Mouse (Mus musculus): Measurements from ENCODE around the gene Cers5. TPM values are rescaled to one million over a fixed set of nuclear protein-coding genes. Genes with fewer than 3 reads are reported as not detected.
"Not testable (repeated sequence)": the region's sequence is repeated elsewhere in the genome, so short reads cannot be mapped to it uniquely, and the experiment has no call there.

Cers5 gene
- total RNA-seq (2015), result 64.6 and 75.6 TPM in 2 replicates
- total RNA-seq (2017), result 42.3 and 45.3 TPM in 2 replicates

DNA sequence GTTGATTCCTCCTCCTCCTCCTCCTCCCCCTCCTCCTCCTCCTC, at the start of gene Cers5:
TSS of gene Cers5 (minus strand) at position 5 of the 44 bp plus-strand sequence.
- ATAC-seq (ENCODE audit: poor library complexity, severe bottlenecking), result not testable (repeated sequence)

DNA sequence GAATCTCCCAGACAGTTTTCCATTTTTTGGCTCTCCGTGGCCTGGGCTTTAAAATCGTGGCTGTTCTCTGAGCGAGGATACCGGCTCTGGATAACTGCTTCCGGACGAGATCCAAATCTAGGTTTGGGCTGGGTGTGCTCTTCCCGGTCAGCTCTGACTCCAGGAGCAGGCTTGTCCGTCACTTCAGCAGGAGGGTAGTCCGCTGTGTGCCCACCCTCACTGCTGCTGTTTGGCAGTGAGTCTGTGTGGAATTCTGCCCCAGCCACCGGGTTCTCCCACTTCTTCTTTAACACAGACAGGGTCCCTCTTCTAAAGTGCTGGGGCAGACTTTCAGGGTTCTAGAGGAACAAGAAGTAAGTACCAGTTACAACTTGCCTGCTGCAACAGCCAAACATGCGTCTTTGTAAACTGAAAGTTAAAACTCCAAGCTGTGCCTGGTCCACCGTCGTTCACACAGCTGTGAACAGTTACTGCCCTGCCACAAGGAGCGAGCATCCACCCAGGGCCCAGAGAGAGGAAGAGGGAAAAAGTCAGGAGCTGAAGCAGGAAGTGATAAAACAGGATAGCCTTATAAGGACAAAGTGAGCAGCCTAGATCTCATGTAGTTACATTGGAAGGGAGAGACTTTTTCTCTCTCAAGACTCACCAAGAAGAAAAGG, 47.1 kb upstream of the Cers5 start:
- peak; percentile 70 for ATAC-seq (ENCODE audit: poor library complexity, severe bottlenecking)

DNA sequence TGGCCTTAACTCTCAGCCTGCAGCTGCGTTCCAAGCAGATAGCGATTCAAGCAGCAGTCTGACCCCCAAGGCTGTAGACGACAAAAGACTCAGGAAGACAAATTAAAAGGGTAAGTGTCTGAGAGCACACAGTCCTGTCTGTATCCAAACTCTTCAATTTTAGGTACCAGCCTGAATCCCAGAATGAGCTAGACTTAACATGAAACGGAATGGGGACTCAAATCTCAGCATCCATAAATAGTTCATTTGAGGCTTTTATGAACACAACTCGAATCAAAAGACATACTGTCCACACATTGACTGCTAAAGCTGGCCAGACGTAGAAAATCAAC, 46.4 kb upstream of the Cers5 start:
- ATAC-seq (ENCODE audit: poor library complexity, severe bottlenecking), result no peak

DNA sequence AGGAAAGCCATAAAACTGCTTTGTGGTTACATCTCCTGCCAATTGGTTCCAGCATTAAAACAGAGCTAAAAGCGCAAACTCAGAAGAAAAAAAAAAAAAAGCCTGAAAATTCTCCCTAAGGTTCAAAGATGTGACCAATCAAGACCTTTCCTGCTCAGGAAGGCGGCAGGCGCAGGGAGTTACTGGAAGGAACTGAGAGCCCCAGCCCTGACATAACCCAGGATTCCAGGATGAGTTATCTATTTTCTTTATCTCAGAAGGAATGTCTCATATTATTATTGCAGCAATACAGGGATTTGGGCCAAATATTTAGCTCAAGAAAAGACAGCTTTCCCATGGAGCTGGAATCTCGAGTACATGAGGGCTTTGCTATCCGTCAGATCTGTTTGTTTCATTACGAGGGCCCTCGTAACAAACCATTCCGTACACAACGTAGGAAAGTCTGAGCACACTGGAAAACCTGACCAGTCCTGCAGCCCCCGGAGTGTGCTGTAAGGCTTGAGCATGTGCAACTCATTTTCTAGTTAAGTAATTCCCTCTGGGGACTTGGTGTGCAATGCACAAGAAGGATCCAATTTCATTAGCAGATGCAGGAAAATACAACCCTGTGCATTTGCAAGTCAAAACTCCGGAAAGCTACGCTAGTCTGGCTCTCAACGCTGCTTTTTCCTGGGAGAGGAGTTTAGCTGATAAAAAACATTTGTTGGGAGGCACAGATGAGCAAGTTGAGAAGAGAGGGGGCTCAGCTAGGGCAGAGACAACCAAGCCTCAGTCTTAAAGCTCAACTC, 45.8 kb upstream of the Cers5 start:
- ATAC-seq (ENCODE audit: poor library complexity, severe bottlenecking), result no peak

DNA sequence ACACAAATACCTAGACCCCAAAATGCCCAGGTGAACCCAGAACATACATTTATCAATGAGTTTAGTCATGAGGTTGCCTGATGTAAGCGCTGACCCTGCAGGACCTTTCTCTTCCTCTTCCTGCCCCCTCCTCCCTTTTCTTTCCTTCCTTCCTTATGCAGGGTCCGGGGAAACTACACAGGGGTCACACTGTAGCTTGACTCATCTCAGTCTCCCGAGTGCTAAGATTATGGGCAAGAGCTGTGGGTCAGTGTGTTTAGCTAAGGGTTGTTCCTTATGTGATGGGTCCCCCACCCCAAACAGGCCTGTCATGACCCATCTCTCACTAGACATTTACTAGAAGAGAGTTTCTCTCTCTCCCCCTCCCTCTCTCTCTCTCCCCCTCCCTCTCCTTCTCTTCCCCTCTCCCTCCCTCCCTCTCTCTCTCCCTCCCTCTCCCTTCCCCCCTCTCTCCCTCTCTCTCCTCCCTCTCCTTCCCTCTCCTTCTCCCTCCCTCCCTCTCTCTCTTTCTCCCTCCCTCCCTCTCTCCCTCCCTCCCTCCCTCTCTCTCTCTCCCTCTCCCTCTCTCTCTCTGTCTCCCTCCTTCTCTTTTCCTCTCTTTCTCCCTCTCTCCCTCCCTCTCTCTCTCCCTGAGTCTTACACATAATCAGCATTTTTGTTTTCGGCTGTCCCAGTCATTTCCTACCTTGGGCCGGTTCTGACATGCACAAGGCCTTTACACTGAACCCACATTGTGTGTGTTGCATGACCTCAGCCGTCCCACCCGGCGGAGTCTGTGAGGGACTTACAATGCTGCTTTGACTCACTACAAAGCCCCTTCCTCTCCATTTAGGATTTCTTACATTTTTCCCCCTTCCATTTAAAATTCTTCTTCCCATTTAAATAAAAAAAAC, 44.9 kb upstream of the Cers5 start:
- ATAC-seq (ENCODE audit: poor library complexity, severe bottlenecking), result no peak

DNA sequence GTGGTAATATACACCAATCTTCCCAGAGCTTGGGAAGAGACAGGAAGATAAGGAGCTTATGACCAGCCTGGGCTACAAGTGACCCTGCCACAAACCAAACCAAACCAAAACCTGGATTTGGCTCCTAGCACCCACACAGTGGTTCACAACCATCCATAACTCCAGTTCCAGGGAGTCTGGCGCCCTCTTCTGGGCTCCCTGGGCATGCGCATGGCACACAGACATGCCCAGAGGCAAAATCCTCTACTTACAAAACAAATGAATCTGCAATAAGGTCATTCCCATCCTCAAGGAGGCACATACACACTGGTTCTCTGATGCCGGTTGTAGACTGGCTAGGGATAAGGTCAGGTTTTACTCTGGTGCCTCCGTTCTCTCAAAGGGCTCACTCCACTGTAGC, 43.3 kb upstream of the Cers5 start:
- ATAC-seq (ENCODE audit: poor library complexity, severe bottlenecking), result no peak

DNA sequence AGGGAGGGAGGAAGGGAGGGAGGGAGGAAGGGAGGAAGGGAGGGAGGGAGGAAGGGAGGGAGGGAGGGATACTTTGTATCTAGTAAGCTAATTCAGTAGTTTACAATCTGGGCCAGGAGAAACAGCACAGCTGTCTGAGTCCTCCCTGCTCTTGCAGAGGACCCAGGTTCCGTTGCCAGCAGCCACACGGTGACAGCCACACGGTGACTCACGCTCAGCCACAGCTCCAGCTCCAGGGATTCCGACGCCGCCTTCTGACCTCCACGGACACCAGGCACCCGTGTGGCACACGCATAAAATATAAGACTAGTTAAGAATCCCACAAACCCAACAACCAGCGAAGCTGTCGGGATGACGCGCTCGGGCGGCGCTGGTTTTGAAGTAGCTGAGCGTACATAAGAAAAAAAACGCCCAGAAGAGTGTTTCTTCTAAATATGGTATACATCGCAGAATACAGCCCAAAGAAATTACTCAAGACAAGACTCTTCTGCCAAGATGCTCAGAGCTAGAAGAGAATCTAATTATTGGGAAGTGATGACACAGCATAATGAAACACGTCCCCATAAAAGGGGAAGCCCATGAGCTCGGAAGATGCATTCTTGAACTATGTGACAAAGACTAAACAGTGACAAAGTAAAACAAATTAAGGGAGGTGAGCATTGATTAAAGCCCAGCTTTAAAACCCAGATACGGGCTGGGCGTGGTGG, 42.0 kb upstream of the Cers5 start:
- peak; percentile 88 for ATAC-seq (ENCODE audit: poor library complexity, severe bottlenecking)

DNA sequence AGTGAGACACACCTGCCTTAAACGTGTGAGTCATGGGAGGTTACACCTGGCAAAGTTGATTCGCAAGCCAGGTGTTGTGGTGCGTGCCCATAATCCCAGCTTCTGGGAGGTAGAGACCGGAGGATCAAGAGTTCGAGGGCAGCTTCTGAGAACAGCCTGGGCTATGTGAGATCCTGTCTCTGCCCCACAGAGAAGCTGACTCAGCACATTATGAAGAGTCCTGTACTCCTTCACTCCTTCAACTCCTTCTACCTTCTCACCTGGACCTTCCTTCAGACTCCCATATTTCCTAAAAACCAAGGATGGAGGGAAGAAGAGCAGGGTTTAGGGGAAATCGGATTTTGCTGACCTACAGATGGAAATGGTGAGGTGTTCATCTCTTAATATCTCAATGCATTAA, 41.0 kb upstream of the Cers5 start:
- no peak for ATAC-seq (ENCODE audit: poor library complexity, severe bottlenecking)

DNA sequence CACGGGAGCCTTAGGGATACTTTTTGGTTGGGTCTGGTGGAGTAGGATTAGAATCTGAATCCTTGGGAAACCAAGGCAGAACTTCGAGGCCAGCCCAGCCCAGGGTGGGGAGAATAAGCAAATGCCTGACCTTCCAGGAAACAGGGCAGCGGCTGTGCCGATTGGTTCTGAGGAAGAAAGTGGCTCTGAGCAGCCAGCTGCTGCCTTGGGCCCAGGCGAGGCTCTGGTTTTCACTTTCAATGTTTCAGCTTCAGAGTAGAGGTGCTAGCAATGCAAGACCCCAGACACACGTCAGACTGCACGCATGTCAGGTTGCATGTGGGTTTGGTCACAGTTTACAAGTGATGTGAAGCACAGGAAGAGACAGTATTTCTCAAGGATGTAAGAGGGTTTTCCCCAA, 39.4 kb upstream of the Cers5 start:
- no peak for ATAC-seq (ENCODE audit: poor library complexity, severe bottlenecking)

DNA sequence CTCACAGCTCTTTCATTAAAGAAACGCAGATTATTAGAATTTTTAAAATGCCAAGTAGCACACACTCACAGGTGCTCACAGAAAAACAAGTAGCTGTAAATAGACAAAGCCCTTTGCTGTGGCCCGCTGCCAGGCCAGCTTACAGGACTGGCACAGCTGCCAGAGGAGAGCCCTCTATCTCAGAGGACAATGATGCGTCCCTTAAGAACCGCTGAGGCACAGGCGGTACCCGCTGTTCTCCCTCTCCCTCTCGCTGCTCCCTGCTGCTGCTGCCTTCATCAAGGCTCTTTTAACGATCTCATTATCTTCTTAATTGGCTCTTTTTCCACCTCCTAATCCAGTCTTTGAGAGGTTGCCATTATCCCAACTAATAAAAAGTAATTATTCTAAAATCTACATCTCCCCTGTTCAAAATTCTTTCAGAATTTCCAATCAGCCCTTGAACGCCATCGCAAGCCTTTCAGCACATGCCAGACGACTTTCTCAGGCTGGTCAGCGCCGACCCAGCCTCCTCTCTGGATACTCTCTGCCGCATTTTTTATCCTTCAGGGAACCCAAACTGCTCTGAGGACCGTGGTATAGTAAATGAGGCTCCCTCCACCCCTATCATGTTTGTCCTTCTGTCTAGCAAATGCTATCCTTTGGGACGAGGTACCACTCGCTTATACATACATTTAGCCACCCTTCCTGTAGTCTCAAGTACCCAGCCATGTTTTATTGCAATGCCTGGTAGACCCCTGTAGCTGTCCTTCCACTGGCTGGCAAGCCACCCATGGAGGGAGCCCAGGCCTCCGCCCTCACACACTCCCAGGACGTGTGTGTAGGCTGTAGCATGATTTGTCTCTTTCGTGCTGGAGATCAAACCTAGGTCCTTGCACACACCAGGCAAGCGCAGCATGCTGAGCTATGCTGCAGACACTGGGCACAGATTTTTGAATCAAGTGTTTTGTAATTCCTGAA, 35.4 kb upstream of the Cers5 start:
- no peak for ATAC-seq (ENCODE audit: poor library complexity, severe bottlenecking)

DNA sequence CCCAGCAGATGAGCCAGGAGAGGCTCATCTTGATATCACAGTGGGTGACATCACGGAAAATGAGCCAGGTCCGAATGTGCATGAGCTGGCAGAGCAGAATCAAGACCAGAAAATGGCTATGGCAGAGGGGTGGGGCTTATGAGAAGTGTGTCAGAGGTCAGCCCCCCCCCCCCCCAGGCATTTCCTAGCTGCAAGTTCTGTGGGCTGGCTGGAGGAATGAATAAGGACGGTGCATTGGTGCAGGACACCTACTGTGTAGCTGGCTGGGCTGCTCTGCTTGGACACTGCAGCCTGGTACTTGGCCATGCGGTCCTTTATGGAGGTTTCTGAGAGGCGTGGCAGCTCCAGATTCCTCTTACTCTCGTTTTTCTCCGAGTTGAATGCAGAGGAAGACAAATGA, 33.5 kb upstream of the Cers5 start:
- ATAC-seq (ENCODE audit: poor library complexity, severe bottlenecking), result no peak

DNA sequence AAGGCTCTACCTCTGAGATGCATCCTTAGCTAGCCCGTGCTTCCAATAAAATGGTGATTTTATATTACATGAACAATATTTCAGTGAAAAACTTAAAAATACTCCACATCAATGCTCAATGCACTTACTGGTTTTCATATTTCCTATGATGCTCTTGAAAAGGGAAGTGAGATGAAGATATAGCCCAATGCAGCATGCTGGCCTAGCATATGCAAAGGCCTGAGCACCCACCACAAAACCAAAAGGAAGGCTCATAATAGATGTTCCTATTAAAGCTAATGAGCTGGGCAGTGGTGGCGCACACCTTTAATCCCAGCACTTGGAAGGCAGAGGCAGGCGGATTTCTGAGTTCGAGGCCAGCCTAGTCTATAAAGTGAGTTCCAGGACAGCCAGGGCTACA, 33.0 kb upstream of the Cers5 start:
- ATAC-seq (ENCODE audit: poor library complexity, severe bottlenecking), result no peak

DNA sequence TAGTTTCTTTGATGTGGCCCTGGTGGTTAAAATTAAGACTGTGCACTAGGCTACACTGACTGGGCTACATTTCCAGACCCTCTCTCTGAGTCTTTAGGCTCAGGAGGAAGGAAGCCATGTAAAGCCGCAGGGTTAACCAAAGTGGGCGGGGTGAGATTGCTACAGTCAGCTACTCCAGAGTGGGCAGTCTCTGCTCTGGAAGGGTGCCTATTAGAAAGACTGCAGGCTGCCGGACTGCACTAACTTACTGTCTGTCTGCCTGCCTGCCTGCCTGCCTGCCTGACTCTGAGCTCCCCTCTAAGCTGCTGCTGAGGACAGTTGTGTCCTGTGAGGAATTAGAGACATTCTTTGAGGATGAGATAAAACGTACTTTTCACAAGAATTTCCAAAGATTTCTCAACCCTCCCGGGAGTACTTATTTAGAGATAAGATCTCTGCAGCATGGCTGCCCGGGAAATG, 30.5 kb upstream of the Cers5 start:
- peak; percentile 99 for ATAC-seq (ENCODE audit: poor library complexity, severe bottlenecking)

DNA sequence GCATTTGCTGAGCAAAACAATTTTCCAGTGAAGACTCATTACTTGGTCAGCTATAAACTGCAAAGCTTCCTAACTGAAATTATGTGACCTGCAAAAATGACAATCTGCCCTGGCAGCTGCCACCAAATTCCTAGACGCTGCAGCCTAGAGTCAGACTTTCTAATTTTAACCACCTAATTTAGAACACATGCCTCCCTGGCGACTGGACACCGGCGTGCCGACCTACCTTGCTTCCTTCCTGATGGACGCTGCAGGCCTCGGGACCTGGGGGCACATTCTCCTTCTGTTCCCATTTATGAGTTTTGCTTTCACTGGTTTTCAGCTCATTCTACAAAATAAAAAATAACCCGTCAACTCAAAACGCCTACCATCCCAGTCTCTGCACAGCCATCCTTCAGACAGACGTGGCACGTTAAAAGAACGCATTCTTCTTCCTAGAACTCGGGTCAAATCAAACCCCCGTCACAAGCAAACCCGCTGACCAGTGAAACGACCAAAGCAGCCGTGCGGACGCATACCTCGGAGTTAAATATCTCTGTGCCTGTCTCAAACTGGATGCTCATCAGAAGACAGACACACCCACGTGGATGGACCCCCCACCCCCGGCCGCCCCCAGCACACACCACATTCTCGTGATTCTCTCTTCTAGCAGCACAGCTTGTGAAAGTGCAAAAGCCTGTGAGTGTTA, 29.3 kb upstream of the Cers5 start:
- no peak for ATAC-seq (ENCODE audit: poor library complexity, severe bottlenecking)

DNA sequence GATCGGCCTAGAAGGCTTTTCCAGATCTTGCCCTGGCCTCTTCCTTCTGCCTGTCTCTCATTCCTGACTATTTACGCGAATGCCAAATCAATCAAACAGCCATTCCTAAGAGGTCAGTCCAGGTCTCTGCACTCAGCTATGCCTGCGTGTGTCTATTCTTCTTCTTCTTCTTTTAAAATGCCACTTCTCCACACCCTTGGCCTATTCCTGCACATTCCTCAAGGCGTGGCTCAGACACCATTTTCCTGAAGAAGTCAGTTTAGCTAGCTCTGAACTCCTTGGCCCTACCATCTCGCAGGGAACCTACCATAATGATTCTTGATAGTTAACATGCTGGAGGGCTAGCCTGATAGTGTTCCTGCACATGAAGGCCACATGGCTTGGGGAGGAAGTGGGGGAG, 27.0 kb upstream of the Cers5 start:
- no peak for ATAC-seq (ENCODE audit: poor library complexity, severe bottlenecking)

DNA sequence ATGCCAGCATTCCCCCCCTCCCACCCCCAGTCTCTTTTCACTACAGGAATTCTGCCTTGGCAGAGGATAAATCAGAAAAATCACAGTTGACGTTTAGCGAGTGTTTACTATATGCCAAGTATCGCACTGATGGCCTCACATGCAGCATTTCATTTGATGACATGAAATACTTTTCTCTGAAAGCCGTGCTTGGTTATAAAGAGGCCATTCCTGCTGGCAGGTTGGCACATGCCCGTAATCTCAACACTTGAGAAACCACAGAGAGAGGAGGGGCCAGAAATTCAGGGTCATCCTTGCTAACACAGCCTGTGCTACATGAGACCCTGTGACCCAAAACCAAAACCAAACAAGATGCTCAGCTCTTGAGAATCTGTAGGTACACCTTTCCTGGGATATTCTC, 25.2 kb upstream of the Cers5 start:
- ATAC-seq (ENCODE audit: poor library complexity, severe bottlenecking), result no peak

DNA sequence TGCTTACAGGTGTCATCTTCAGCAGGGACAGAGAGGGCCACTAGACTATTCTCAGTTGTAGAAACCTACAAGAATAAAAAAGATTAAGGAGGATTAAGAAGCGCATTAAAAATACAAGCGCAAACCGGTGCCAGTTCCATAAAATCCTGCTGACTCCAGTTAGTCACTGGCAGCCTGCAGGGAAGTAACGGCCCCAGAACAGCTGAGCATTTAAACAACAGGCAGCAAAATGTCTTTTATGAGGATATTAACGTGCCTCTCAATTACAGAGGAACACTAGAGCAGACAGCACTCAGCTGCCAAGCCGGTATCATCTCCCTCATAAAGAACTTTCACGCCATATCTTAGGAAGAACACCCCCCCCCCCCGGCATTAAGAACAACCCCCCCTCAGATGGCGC, 24.1 kb upstream of the Cers5 start:
- ATAC-seq (ENCODE audit: poor library complexity, severe bottlenecking), result no peak

DNA sequence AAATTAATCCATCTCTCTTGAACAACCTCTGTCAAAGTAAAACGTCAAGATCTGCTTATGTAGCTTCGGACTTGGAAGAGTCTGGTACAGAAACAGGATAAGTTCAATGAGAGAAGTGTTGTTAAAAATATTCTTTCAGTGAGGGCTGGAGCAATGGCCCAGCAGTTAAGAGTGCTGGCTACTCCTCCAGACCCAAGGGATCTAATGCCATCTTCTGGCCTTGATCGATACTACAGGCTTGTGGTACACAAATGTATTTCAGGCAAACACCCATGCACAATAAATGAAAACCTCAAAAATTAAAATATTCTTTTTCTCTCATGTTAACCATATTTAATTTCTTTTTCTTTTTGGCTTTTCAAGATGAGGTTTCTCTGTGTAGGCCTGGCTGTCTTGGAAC, 23.4 kb upstream of the Cers5 start:
- 0 out of 2 replicates have a peak, but pooled peaks have one; percentile 45 for ATAC-seq (ENCODE audit: poor library complexity, severe bottlenecking)

DNA sequence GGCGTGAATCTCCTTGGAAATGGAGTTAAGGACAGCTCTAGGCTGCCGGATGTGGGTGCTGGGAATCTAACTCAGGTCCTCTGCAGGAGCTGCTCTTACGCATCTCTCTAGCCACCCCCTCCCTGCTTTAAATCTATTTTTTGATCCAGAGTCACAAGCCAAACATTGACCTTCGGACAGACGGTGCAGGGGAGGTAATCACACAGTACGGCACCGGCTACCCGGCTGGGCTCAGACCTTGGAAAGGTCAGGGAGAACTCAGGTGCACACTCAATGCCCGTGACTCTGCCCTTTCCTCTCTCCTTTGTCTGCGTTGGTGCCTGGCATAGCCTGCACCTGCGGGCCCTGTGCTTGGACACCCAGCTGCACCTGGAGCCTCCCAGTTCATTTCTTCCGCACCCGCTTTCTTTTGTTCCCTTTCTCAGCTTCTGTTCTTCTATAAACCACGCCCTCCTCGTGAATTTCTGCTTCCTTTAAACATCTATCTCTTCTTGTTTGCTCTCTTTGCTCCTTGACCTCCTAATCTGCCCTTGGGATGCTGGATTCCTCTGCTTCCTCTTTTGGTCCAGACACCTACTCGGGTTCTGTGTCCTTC, 19.6 kb upstream of the Cers5 start:
- no peak for ATAC-seq (ENCODE audit: poor library complexity, severe bottlenecking)
